Mouse (Mus musculus) limb, embryonic 14.5 days (tissue): ENCODE data around the gene Glud1. TPM values are rescaled to one million over a fixed set of nuclear protein-coding genes. Genes with fewer than 3 reads are reported as not detected.

Experiments used
- ATAC-seq: fragments of 200-750 bp; cut with Nextera tagmentation; 2 replicates; pipeline ENCODE4 v1.8.0; 2017; ENCODE audit warnings: low read depth, moderate number of reproducible peaks, moderate TSS enrichment; ENCODE audit not compliant: low FRiP score
- DNase-seq: peaks from one replicate; pipeline ENCODE4 v3.0.0-alpha.2; 2015; ENCODE audit warnings: low spot score
- H3K27ac ChIP-seq: fragments of 300-500 bp; sonication (generic); replicated peaks from 2 replicates; pipeline ENCODE4 v1.5.1; 2014; ENCODE audit warnings: low read depth, mild to moderate bottlenecking, low read length, moderate library complexity, mixed read lengths
- H3K27me3 ChIP-seq: fragments of 300-500 bp; sonication (generic); 2 replicates; pipeline ENCODE4 v1.6.1; 2014; ENCODE audit warnings: low read length, mixed read lengths; ENCODE audit not compliant: control insufficient read depth, insufficient read depth
- H3K36me3 ChIP-seq: fragments of 300-500 bp; sonication (generic); 2 replicates; pipeline ENCODE4 v1.6.1; 2014; ENCODE audit warnings: mild to moderate bottlenecking, low read length, moderate library complexity, mixed read lengths; ENCODE audit not compliant: control insufficient read depth, insufficient read depth
- H3K4me1 ChIP-seq: fragments of 300-500 bp; sonication (generic); 2 replicates; pipeline ENCODE4 v1.6.1; 2014; ENCODE audit warnings: antibody characterized with exemption, low read length, mixed read lengths; ENCODE audit not compliant: control insufficient read depth, insufficient read depth
- H3K4me2 ChIP-seq: fragments of 300-500 bp; sonication (generic); replicated peaks from 2 replicates; pipeline ENCODE4 v1.6.1; 2014; ENCODE audit warnings: low read depth, mild to moderate bottlenecking, low read length, moderate library complexity; ENCODE audit not compliant: severe bottlenecking
- H3K4me3 ChIP-seq: fragments of 300-500 bp; sonication (generic); replicated peaks from 2 replicates; pipeline ENCODE4 v1.5.1; 2014; ENCODE audit warnings: low read length
- H3K9ac ChIP-seq: fragments of 300-500 bp; sonication (generic); 2 replicates; pipeline ENCODE4 v1.6.1; 2014; ENCODE audit warnings: mild to moderate bottlenecking, low read depth, low read length, moderate library complexity; ENCODE audit not compliant: severe bottlenecking
- H3K9me3 ChIP-seq: fragments of 300-500 bp; sonication (generic); 2 replicates; pipeline ENCODE4 v1.6.1; 2016; ENCODE audit warnings: low read length; ENCODE audit not compliant: control insufficient read depth
- POLR2A ChIP-seq: fragments of 200-500 bp; IDR thresholded peaks from 2 replicates; pipeline ENCODE4 v1.8.0; 2012; ENCODE audit warnings: inconsistent platforms, mild to moderate bottlenecking, moderate library complexity, borderline replicate concordance; ENCODE audit not compliant: insufficient read depth, insufficient read length; ENCODE audit errors: extremely low read depth
- WGBS: fragments of 180-500 bp; shearing (Covaris S2); extraction: QIAGEN DNeasy Blood & Tissue Kit; methylation state at CpG from one replicate; pipeline ENCODE4 v1.1.7; 2014; 5-methylcytosine and 5-hydroxymethylcytosine counted together
- polyA plus RNA-seq, 2 experiments: library from polyadenylated mRNA; depleted of rRNA in 1 of 2; stranded (reverse) in 1 of 2; unstranded in 1 of 2; fragments of >200 nt; fragmentation: Nextera tagmentation in 1 of 2; extraction: Ambion mirVana in 1 of 2; gene quantifications; 2 replicates each; pipeline versions ENCODE4 v1.2.1 to v1.2.3; 2012 to 2014

The Glud1 gene
- polyA plus RNA-seq, 2 experiments: 67.3 to 81.2 TPM

GRCm38 (mm10) chr14:34344361-34344760 lies 33.8 kb downstream of the Glud1 start:
- Histone ChIP-seq H3K27ac (no peak overlapping the region), H3K4me3 (no peak overlapping the region), H3K4me2 (no peak overlapping the region), H3K9ac (no peak overlapping the region), H3K36me3 (peaks cover 37% of the 10 kb centered on the region), H3K4me1 (no peaks in the 10 kb centered on the region), H3K9me3 (no peaks in the 10 kb centered on the region), H3K27me3 (no peaks in the 10 kb centered on the region)
- TF ChIP-seq POLR2A: no peak
- no peak for ATAC-seq
- DNase-seq: no peak
- 89% methylated on average over 5 of the region's 5 CpGs for WGBS

GRCm38 (mm10) chr14:34345771-34346566 lies 35.4 kb downstream of the Glud1 start:
- no peak for ATAC-seq
- H3K36me3 ChIP-seq: peaks cover 26% of the 10 kb centered on the region
- no peak for TF ChIP-seq POLR2A
- no peaks in the 10 kb centered on the region for H3K27me3 ChIP-seq
- H3K27ac ChIP-seq: no peak overlapping the region
- no peak overlapping the region for H3K4me2 ChIP-seq
- H3K4me1 ChIP-seq: no peaks in the 10 kb centered on the region
- H3K4me3 ChIP-seq: no peak overlapping the region
- WGBS: 53% methylated on average over 12 of the region's 12 CpGs
- H3K9ac ChIP-seq: no peak overlapping the region
- H3K9me3 ChIP-seq: no peaks in the 10 kb centered on the region
- DNase-seq: no peak

- 96% methylated on average over 5 of the region's 5 CpGs for WGBS
- no peak for TF ChIP-seq POLR2A
Observed at GRCm38 (mm10) chr14:34347084-34347483, 36.6 kb downstream of the Glud1 start.

GRCm38 (mm10) chr14:34348301-34348700 lies 37.8 kb downstream of the Glud1 start:
- DNase-seq (no peak), ATAC-seq (no peak)
- H3K27ac ChIP-seq: no peak overlapping the region
- no peak overlapping the region for H3K9ac ChIP-seq
- 74% methylated on average over 7 of the region's 7 CpGs for WGBS
- H3K4me2 ChIP-seq: no peak overlapping the region
- H3K9me3 ChIP-seq: no peaks in the 10 kb centered on the region
- no peak for TF ChIP-seq POLR2A
- no peak overlapping the region for H3K4me3 ChIP-seq
- H3K4me1 ChIP-seq: no peaks in the 10 kb centered on the region
- peaks cover 4% of the 10 kb centered on the region for H3K36me3 ChIP-seq
- no peaks in the 10 kb centered on the region for H3K27me3 ChIP-seq

More at GRCm38 (mm10) chr14:34347084-34347483, 36.6 kb downstream of the Glud1 start:
- Histone ChIP-seq H3K4me1 (no peaks in the 10 kb centered on the region), H3K27me3 (no peaks in the 10 kb centered on the region), H3K9ac (no peak overlapping the region), H3K4me3 (no peak overlapping the region), H3K27ac (no peak overlapping the region), H3K36me3 (peaks cover 16% of the 10 kb centered on the region), H3K4me2 (no peak overlapping the region), H3K9me3 (no peaks in the 10 kb centered on the region)
- ATAC-seq (no peak), DNase-seq (no peak)

GRCm38 (mm10) chr14:34349007-34349406 lies 38.5 kb downstream of the Glud1 start:
- ATAC-seq: no peak
- Histone ChIP-seq H3K9me3 (no peaks in the 10 kb centered on the region), H3K27ac (no peak overlapping the region), H3K9ac (no peak overlapping the region), H3K36me3 (no peaks in the 10 kb centered on the region; the same call in 1 of the 2 replicates), H3K27me3 (no peaks in the 10 kb centered on the region), H3K4me1 (no peaks in the 10 kb centered on the region), H3K4me2 (no peak overlapping the region), H3K4me3 (no peak overlapping the region)
- 88% methylated on average over 8 of the region's 8 CpGs for WGBS
- no peak for DNase-seq
- TF ChIP-seq POLR2A: no peak
